Mouse (Mus musculus): ENCODE data around the gene Ctdspl.
A peak's percentile ranks its signal among the peaks of the same experiment; 100 is the strongest.

Ctdspl gene

DNA sequence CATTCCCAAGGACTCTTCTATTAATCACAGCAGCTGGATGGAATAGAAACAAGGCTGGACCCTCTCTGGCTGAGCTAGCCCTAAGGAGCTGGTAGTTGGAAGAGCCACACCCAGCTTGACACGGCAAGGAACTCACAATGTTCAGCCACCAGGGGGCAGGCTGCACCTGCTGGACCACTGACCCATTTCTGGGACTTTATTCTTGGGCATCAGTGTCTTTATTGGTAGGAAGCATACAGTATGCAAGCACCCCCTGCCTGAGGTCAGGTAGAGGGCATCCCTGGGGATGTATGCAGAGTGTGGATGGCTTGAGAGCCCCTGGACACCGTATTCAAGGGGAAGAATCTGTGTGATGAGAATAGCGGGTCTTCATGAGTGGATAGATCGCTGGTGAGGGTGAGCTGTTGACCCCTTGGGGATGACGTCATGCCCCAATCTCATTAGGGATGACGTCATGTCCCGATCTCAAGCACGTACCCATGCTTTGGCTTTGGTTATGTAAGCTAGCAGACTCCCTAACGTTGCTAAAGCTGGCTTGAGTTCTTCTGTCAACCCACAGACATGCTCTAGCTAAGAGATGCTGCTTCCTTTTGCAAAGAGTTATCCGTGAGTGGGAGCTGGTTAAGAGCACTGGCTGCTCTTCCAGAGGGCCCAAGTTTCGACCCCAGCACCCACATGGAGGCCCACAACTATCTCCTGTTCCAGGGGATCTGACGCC lies 5.3 kb upstream of the Ctdspl start:
- peak; percentile 73 to 86 for DNase-seq (ENCODE audit: low spot score in 2 of 2)

DNA sequence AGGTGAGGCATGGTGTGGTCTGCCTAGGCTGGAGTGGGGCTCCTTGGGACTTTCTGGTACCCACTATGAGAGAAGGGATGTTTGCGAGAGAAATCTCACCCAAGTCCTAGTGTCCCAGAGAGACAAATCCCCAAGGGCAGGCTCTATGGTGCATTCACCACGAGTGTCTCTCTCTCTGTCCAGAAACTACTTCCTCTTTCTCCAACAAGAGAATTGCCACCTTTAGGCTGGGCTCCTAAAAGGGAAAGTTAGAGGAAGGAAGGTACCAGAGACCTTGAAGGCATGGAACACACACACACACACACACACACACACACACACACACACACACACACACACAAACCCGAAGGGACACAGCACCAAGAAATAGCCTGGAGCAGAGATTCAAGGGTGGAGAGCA lies 4.3 kb upstream of the Ctdspl start:
- DNase-seq (ENCODE audit: low spot score in 2 of 2), result no peak

DNA sequence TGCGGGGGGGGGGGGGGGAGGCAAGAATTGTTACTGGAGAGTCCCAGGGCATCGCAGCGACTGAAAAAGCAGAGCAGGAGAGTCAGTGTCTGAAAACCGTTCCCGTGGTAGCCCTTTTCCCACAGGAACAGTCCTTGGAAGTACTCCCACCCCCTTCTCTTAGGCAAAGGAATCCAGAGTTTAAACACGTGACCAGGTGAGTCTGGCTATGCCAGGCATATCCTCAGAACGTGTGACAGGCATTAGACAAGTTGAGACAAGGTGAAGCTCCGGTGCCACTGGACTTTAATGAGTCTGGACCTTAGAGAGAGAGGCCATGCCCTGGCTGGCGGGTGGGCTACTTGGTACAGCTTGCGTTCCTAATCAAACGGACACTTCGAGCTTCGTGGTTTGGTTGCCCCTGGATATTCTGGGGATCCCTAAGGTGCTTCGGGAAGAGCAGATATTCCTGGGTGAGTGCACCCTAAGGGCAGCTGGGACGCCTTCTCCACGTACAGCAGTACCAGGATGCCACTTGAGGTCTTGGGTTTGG lies 1.6 kb upstream of the Ctdspl start:
- no peak for DNase-seq (ENCODE audit: low spot score in 2 of 2)

- peak; percentile 94 for DNase-seq (ENCODE audit: low spot score in 2 of 2)
Measured at GRCm38 (mm10) chr9:118925286-118926110, 755 bp upstream of the Ctdspl start.

GRCm38 (mm10) chr9:118926688-118927321 lies 552 bp downstream of the Ctdspl start:
- peak; percentile 71 to 74 for DNase-seq (ENCODE audit: low spot score in 2 of 2)

GRCm38 (mm10) chr9:118927501-118927900 lies 1.2 kb downstream of the Ctdspl start:
- peak; percentile 40 to 51 for DNase-seq (ENCODE audit: low spot score in 2 of 2)

DNA sequence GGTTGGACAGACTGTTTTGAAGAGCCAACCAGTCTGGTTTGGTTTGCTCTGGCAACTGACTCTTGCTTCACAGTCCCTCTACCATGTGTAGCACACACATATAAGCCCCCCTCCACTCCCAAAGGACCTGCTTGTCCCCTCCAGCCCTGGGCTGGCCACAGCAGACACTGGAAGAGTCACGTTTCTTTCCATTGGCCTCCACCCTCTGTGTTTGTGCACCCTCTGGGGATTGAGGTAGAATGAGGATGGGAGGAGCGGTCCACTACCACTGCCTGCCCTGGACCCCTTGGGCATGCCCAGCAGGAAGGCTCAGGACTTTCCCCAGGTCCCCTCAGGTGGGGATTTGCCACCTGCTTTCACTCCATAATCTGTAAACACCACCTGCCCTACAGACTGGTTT lies 1.8 kb downstream of the Ctdspl start:
- no peak for DNase-seq (ENCODE audit: low spot score in 2 of 2)

GRCm38 (mm10) chr9:118928656-118929055 lies 2.4 kb downstream of the Ctdspl start:
- DNase-seq (ENCODE audit: low spot score in 2 of 2), result no peak

DNA sequence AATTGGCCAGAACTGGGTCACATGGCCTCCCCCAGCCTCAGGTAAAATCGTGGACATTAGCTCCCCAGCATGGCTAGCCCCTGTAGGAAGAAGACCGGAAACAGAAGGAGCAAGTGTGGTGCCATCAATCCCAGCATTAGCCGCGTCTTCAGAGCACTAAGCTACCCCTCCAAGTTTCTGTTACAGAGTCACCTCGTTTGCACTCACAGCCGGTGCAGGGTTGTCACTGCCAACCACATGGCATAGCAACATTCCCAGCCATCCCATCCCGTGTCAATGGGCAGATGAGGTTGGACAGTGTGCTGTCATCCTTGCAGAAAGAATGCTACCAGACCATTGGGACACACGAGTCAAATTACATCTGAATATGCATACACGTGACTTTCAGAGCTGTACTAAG lies 4.4 kb downstream of the Ctdspl start:
- DNase-seq (ENCODE audit: low spot score in 2 of 2), result no peak

DNA sequence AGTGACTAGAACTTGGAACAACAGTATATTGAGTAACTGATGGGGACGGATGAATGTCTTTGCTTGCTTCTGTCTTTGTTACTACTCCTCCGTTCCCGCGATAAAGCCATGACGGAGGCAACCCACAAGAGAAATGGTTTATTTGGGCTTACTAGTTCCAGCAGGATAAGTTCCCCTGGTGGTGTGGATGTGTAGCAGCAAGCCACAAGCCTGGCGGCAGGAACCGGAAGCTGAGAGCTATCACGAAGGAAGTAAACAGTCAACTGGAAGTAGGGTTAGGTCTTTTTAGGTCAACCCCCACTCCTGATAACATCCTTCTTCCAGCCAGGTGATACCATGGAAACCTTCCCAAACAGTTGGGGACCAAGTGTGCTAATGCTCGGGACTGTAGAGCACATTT lies 7.5 kb downstream of the Ctdspl start:
- DNase-seq (ENCODE audit: low spot score in 2 of 2), result no peak

DNA sequence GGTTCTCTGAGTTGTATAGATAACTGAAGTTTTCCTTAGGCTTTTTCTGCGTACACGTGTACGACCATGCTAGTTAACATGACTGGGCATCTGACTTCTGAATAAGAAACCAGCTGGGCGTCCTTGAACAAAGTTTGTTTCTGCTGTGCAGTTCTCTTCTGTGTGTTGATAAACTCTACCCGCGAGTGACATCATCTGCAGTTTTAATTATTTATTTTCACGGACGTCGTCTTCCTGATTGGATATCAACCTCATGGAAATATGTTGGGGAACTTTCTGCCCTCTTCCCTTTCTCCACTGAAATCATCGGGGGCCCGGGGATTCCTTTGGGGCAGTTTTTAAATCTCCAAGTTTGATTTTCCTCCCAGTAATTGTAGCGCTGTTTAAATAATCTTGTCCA lies 8.1 kb downstream of the Ctdspl start:
- no peak for DNase-seq (ENCODE audit: low spot score in 2 of 2)

GRCm38 (mm10) chr9:118935098-118935497 lies 8.8 kb downstream of the Ctdspl start:
- DNase-seq (ENCODE audit: low spot score in 2 of 2), result no peak

DNA sequence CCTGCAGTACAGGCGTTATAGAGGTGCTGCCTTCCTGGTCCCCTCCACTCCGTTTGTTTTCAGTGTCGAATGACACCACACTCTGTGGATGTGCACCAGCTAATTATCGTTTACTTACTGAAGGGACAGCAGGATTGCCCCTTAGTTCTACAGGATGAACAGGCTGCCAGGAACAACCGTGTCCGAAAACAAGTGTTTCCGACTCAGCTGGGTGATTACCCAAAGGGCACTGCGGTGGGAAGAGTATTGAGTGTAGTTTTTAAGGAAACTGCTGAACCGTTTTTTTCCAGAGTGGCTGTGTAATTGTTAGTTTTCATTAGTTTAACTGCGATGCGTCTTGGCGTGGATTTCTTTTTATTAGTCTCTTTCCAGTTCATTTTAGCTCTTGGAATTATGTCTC lies 9.8 kb downstream of the Ctdspl start:
- no peak for DNase-seq (ENCODE audit: low spot score in 2 of 2)

DNA sequence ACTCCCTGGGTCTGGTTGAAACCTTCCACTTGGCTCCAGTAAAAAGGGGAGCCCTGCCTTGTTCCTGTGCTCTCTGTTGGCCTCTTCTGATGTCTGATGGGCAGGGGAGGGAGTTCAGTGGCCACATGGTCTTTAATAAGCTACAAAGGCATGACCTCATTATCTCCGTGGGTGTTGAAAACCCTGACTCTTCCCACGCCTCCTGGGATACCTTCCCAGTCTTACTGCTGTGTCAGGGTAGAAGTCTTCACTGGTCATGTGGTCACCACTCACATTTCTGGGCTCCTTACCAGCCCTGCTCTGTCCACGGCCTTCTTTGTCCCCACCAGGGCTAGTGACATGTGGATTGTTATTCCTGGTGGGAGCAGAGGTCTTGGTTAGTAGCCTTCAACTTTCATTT lies 11.3 kb downstream of the Ctdspl start:
- no peak for DNase-seq (ENCODE audit: low spot score in 2 of 2)

DNA sequence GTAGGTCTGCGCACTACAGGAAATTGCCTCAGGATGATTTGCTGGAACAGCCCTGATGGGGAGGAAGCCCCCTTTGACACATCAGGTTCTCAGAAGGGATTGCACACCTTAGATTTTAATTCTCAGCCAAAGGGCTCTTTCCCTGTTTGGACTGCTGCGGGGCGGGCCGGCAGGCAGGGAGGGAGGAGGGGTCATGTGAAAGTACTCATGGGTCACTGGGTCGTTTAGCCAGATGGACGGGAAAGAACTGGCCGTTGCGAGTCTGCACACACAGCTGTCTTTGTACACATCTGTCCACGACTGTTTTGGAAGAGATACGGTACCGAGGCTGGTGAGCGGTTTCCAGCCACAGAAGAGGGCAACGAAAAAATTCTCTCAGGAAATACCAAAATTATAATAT lies 13.2 kb downstream of the Ctdspl start:
- no peak for DNase-seq (ENCODE audit: low spot score in 2 of 2)

DNA sequence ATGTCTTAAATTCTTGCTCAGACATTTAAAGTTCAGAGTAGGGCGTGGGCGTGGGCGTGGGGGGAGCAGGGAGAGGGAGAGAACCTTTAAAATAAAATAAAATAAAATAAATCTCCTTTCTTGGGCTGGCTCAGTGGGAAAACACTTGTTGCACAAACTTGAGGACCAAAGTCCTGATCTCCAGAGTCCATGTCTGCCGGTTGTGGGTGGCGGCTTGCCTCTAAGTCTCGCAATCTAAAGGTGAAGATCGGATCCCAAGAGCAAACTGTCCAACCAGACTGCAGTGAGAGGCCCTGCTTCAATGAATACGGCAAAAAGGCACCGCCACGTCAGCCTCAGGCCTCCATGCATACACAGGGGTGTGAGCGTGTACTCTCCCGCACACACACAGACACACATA lies 13.6 kb downstream of the Ctdspl start:
- DNase-seq (ENCODE audit: low spot score in 2 of 2), result no peak

DNA sequence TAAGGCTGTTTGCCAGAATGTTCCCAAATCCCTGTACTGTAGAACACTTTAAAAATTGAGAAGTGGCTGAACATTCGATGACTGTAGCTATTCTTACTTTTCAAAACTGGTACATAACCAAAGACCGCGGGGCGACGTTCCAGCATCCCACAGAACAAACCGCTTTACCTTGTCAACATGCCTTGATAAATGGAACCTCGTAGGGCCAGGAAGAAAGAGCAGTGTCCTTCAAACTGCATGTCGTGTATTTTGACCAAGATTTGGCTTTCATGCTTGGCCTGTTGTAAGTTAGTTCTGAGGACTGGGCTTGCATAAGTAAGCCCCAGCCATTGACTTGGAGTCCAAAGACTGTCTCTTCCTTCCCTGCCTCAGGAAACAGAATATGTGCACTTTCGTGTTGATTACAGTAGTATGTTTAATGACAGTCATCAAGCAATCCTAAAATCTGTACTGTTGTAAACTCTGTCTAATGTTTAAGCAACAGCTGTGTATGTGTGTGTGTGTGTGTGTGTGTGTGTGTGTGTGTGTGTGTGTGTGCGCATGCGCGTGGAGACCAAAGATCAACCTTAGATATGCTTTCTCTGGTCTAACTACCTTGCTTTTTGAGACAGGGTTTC lies 14.4 kb downstream of the Ctdspl start:
- DNase-seq (ENCODE audit: low spot score in 2 of 2), result no peak

- no peak for DNase-seq (ENCODE audit: low spot score in 2 of 2)
Measured at GRCm38 (mm10) chr9:118942030-118942429, 15.8 kb downstream of the Ctdspl start.

DNA sequence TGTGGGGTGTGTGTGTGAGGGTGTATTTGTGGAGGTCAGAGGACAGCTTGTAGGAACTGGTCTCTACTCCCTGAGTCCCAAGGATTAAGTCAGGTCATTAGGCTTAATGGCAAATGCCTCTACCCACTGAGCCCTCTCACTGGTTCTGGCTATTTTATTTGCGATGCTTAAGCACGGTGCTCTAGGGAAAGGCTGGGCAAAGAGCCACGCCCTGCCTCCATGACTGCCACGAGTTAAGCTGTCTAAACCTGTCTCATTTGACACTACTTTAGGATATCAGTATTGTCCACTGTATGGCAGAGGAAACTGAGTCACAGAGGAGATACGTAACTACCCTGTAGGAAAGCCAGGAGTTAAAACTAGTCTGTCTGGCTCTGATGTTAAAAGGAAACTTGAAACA lies 17.7 kb downstream of the Ctdspl start:
- no peak for DNase-seq (ENCODE audit: low spot score in 2 of 2)

DNA sequence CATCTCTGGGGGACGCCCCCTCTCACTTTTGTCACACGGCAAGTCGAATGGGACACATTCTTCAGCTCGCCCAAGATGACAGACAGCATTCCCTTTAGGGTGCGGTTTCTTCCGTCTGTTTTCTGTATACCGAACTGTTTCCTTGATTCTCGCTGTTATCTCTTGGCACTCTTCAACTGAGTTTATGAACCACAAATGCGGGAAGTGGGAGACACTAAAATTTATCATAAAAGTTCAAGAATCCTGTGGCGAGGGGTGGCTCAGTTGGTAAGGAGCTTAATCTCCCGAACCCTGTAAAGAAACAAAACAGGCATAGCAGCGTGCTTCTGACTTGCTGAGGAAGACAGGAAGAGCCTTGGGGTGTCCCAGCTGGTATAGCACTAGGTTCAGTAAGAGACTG lies 18.1 kb downstream of the Ctdspl start:
- no peak for DNase-seq (ENCODE audit: low spot score in 2 of 2)

- DNase-seq (ENCODE audit: low spot score in 2 of 2), result no peak
Measured at GRCm38 (mm10) chr9:118948486-118948885, 22.2 kb downstream of the Ctdspl start.

GRCm38 (mm10) chr9:118949124-118949523 lies 22.9 kb downstream of the Ctdspl start:
- peak in 1 of 2 experiments; percentile 38 for DNase-seq (ENCODE audit: low spot score in 2 of 2)
